Mouse (Mus musculus) spleen, adult 2 months (tissue): Measurements from ENCODE around the gene Kif23.

Experiments
- CTCF ChIP-seq: fragments of 200-500 bp; IDR thresholded peaks from 2 replicates; pipeline ENCODE4 v1.5.1; 2011; ENCODE audit warnings: mild to moderate bottlenecking, inconsistent platforms; ENCODE audit not compliant: insufficient read depth, insufficient read length, insufficient replicate concordance; ENCODE audit errors: extremely low read depth
- POLR2A ChIP-seq: fragments of 200-500 bp; IDR thresholded peaks from 2 replicates; pipeline ENCODE4 v1.6.1; 2011; ENCODE audit warnings: low read depth, low read length, inconsistent platforms

- no peak for TF ChIP-seq CTCF
- TF ChIP-seq POLR2A: no peak
Observed at GRCm38 (mm10) chr9:61991158-61991557, 44.6 kb upstream of the Kif23 start.
